Mouse (Mus musculus) lung, embryonic 15.5 days (tissue): ENCODE measurements around the gene Phactr2. TPM values are rescaled to one million over a fixed set of nuclear protein-coding genes. Genes with fewer than 3 reads are reported as not detected.

Source experiments
- ATAC-seq: fragments of 200-750 bp; cut with Nextera tagmentation; 2 replicates; pipeline ENCODE4 v1.8.0; 2017; ENCODE audit warnings: moderate number of reproducible peaks, borderline replicate concordance; ENCODE audit not compliant: low FRiP score, low TSS enrichment; ENCODE audit errors: extremely low read depth
- H3K27ac ChIP-seq: fragments of 300-500 bp; sonication (generic); 2 replicates; pipeline ENCODE4 v1.5.1; 2015; ENCODE audit warnings: moderate library complexity, mild to moderate bottlenecking, inconsistent platforms
- H3K27me3 ChIP-seq: fragments of 300-500 bp; sonication (generic); 2 replicates; pipeline ENCODE4 v1.6.1; 2015; ENCODE audit warnings: inconsistent platforms
- H3K36me3 ChIP-seq: fragments of 300-500 bp; sonication (generic); 2 replicates; pipeline ENCODE4 v1.6.1; 2015; ENCODE audit warnings: inconsistent platforms
- H3K4me1 ChIP-seq: fragments of 300-500 bp; sonication (generic); 2 replicates; pipeline ENCODE4 v1.6.1; 2015; ENCODE audit warnings: inconsistent platforms
- H3K4me2 ChIP-seq: fragments of 300-500 bp; sonication (generic); 2 replicates; pipeline ENCODE4 v1.6.1; 2015; ENCODE audit warnings: inconsistent platforms, mild to moderate bottlenecking, moderate library complexity
- H3K4me3 ChIP-seq: fragments of 300-500 bp; sonication (generic); 2 replicates; pipeline ENCODE4 v1.5.1; 2015; ENCODE audit warnings: mild to moderate bottlenecking, inconsistent platforms
- H3K9ac ChIP-seq: fragments of 300-500 bp; sonication (generic); 2 replicates; pipeline ENCODE4 v1.6.1; 2015; ENCODE audit warnings: inconsistent platforms
- H3K9me3 ChIP-seq: fragments of 300-500 bp; sonication (generic); 2 replicates; pipeline ENCODE4 v1.6.1; 2016; ENCODE audit warnings: inconsistent platforms
- WGBS: fragments of 180-500 bp; shearing (Covaris S2); methylation state at CpG from one replicate; pipeline ENCODE4 v1.1.7; 2015; 5-methylcytosine and 5-hydroxymethylcytosine counted together
- polyA plus RNA-seq: library from polyadenylated mRNA; unstranded; fragments of >200 nt; fragmentation: Nextera tagmentation; extraction: Ambion mirVana; gene quantifications from 2 replicates; pipeline ENCODE4 v1.2.1, GENCODE M21; 2015

The Phactr2 gene
- polyA plus RNA-seq, 1 experiment from 2014 or later = 33.7 TPM

DNA sequence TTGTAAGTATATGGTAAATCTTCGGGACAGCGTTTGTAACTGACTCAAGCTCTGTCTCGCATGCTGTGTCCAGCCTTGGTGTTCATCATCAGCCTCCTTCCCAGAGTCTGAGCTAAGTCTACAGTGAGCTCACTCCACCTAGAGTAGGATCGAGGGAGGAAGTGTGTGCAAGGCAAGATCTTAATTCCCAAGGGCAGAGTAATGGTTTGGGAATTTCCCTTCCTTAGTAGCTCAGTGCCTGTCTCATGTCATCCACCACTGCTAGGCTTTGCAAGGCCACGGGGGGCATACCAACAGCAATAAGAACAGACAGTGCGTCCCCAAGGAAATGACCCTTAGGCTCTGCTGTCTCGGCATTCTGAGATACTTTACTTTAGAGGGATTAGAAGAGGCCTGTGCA, 218.0 kb downstream of the Phactr2 start:
- 56% methylated on average over 7 of the region's 7 CpGs for WGBS
- Histone ChIP-seq H3K4me2 (no peak overlapping the region), H3K4me1 (0 out of 2 replicates have a peak, but pooled peaks cover 3% of the 10 kb centered on the region), H3K9me3 (no peaks in the 10 kb centered on the region), H3K27ac (no peak overlapping the region), H3K27me3 (no peaks in the 10 kb centered on the region), H3K36me3 (peaks cover 14% of the 10 kb centered on the region), H3K9ac (no peak overlapping the region), H3K4me3 (no peak overlapping the region)
- ATAC-seq = no peak

DNA sequence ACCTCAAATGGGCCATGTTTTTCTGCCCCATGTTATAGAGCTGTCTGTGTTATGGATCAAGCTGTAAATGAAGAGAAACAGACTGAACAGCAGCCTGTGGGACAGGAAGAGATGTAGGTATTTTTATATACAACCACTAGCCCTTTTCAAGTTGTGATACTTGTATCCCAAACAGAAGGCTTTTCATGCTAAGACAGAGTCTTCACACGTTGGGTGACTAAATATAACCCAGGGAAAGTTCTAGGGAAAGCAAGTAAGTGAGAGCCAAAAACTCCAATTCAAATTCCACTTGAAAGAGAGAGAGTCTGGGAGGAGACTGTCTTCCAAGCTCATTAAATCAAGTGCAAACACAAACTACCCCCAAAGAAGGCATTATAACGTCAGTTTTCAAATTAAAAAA, 223.9 kb downstream of the Phactr2 start:
- Histone ChIP-seq H3K9me3 (no peaks in the 10 kb centered on the region), H3K27me3 (no peaks in the 10 kb centered on the region), H3K27ac (peak overlapping the region; percentile 12; the same call in 1 of the 2 replicates), H3K36me3 (peaks cover 23% of the 10 kb centered on the region), H3K4me3 (no peak overlapping the region), H3K4me2 (no peak overlapping the region), H3K4me1 (peaks cover 19% of the 10 kb centered on the region; the same call in 1 of the 2 replicates), H3K9ac (no peak overlapping the region)
- 20% methylated on average over 2 of the region's 2 CpGs for WGBS
- no peak for ATAC-seq

DNA sequence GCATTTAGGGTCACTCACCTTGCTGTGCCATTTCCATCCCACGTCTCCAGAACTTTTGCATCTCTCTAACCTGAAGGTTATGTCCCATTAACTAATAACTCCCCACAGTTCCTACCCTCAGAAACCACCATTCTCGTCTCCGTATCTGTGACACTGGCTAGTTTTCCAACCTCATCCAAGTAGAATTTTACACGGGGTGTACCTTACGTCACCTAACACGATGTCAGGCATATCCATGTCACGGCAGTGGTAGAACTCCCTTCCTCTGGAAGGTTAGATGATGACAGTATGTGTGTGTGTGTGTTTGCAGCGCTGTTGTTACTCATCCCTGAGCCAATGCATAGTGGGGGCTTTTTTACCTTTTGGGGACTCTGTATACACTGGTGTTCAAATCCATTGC, 225.1 kb downstream of the Phactr2 start:
- H3K27ac ChIP-seq = no peak overlapping the region
- H3K27me3 ChIP-seq = no peaks in the 10 kb centered on the region
- H3K9me3 ChIP-seq = no peaks in the 10 kb centered on the region
- ATAC-seq = no peak
- H3K4me1 ChIP-seq = peaks cover 28% of the 10 kb centered on the region; the same call in 1 of the 2 replicates
- no peak overlapping the region for H3K4me3 ChIP-seq
- H3K4me2 ChIP-seq = no peak overlapping the region
- H3K9ac ChIP-seq = no peak overlapping the region
- 93% methylated on average over 8 of the region's 8 CpGs for WGBS
- peaks cover 28% of the 10 kb centered on the region for H3K36me3 ChIP-seq

DNA sequence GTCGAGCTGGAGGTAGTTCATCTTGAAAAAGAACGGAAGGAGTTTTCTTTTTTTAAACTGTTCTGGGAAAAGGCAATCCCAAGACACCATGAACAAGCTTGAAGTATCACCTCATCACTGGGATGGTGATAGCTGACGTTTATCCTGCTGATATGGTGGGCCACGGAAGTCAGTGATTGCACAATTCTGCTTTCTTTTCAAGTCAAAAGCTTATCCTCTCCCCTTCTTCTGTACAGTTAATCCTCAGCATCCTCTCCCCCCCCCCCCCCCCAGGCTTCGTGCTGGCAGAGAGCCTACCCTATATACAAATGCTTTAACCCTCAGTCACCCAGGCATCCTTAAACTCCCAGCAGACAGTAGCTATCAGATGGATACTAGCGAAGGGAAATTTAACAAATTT, 228.5 kb downstream of the Phactr2 start:
- peak; percentile 85; the same call in 1 of the 2 replicates for ATAC-seq

DNA sequence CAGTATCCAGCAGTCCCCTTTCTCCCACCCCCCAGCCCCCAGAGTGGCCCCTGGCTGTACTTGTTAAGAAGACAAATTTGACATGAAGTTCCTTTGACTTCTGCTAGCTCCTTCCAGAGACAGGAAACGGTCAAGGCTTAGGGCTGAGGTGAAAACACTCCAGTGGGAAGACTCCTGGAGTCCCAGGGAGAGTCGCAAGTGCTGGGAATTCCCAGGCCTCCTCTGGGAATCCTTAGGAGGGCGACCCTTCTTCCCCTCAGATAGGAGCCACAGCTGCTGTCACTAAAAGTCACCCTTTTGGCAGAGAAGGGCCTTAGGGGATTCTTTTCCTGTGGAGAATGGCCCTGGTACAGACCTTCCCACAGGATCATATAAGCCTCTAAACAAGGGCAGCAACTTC, 230.0 kb downstream of the Phactr2 start:
- Histone ChIP-seq H3K27ac (peak overlapping the region; percentile 56), H3K4me1 (peaks cover 14% of the 10 kb centered on the region; the same call in 1 of the 2 replicates), H3K9ac (no peak overlapping the region), H3K9me3 (no peaks in the 10 kb centered on the region), H3K4me3 (no peak overlapping the region), H3K27me3 (no peaks in the 10 kb centered on the region), H3K36me3 (peaks cover 17% of the 10 kb centered on the region), H3K4me2 (no peak overlapping the region)
- ATAC-seq = no peak
- 32% methylated on average over 3 of the region's 3 CpGs for WGBS

More for the DNA sequence above, 228.5 kb downstream of the Phactr2 start:
- H3K27me3 ChIP-seq = no peaks in the 10 kb centered on the region
- peak overlapping the region; percentile 58 for H3K27ac ChIP-seq
- WGBS = 34% methylated on average over 6 of the region's 6 CpGs
- peaks cover 23% of the 10 kb centered on the region; the same call in 1 of the 2 replicates for H3K4me1 ChIP-seq
- H3K4me3 ChIP-seq = no peak overlapping the region
- H3K9ac ChIP-seq = no peak overlapping the region
- no peaks in the 10 kb centered on the region for H3K9me3 ChIP-seq
- H3K4me2 ChIP-seq = no peak overlapping the region
- peaks cover 17% of the 10 kb centered on the region for H3K36me3 ChIP-seq

DNA sequence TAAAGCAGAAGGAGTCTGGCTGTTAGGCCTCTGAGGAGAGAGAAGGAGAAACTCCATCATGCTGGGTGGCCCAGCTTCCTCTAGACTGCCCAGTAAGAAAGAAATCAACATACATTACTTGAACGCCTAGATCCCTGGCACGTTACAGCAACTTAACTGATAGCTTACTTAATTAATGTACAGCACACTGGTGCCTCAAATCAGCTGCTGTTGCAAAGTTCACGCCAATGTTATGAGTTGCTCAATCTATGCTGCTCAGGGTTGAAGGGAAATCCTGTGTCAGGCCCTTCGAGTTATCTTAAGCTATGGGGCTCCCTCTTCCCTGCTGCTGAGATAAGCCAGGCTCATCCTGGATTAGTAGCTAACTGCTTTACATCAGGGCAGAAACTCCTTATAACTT, 233.8 kb downstream of the Phactr2 start:
- WGBS = 31% methylated on average over 4 of the region's 4 CpGs
- H3K27ac ChIP-seq = peak overlapping the region; percentile 20; the same call in 1 of the 2 replicates
- H3K27me3 ChIP-seq = no peaks in the 10 kb centered on the region
- peak; percentile 65; the same call in 1 of the 2 replicates for ATAC-seq
- peaks cover 25% of the 10 kb centered on the region; the same call in 1 of the 2 replicates for H3K36me3 ChIP-seq
- no peak overlapping the region for H3K4me2 ChIP-seq
- no peaks in the 10 kb centered on the region for H3K9me3 ChIP-seq
- no peak overlapping the region for H3K9ac ChIP-seq
- H3K4me3 ChIP-seq = no peak overlapping the region
- peaks cover 13% of the 10 kb centered on the region; the same call in 1 of the 2 replicates for H3K4me1 ChIP-seq

DNA sequence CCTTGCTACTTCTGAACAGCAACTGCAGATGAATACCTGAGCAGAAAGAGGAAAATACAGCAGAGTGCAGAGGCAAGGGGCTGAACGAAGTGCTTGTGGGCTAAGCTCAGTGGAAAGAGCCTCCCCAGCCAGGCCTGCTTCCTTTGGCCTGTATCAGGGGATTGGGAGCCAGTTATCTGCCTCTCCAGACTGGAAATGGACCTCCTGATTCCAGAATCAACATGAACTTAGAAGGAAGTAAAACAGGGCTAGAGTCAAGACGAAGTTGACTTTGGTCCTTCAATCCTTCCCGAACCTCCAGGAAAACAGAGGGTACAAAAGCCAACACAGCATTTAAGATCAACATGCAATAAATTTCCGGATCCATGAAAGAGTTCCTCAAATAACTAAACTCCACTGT, 236.0 kb downstream of the Phactr2 start:
- peaks cover 22% of the 10 kb centered on the region; the same call in 1 of the 2 replicates for H3K36me3 ChIP-seq
- peaks cover 8% of the 10 kb centered on the region for H3K4me1 ChIP-seq
- H3K4me3 ChIP-seq = no peak overlapping the region
- H3K27ac ChIP-seq = no peak overlapping the region
- H3K9me3 ChIP-seq = no peaks in the 10 kb centered on the region
- no peak overlapping the region for H3K4me2 ChIP-seq
- H3K27me3 ChIP-seq = no peaks in the 10 kb centered on the region
- no peak overlapping the region for H3K9ac ChIP-seq
- ATAC-seq = no peak
- 83% methylated on average over 4 of the region's 4 CpGs for WGBS

DNA sequence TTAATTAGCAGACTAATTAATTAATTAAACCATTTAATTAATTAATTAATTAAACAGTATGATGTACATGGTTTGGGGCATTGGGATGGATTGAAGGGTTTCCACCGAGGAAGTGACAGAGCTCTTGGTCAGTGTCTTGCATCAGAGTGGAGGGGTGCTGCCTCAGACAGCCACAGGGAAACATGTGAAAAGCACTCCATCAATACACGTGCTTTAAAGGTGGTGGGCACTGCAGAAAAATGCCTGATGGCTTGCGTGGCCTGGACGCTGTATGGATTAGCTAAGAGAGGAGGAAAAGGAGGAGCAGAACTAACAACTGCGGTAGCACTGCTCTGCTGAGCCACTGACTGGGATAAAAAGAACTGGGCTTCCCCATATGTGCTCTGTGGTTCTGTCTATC, 237.3 kb downstream of the Phactr2 start:
- Histone ChIP-seq H3K9ac (no peak overlapping the region), H3K4me1 (peaks cover 8% of the 10 kb centered on the region), H3K9me3 (no peaks in the 10 kb centered on the region), H3K4me3 (no peak overlapping the region), H3K27me3 (no peaks in the 10 kb centered on the region), H3K27ac (no peak overlapping the region), H3K36me3 (peaks cover 23% of the 10 kb centered on the region; the same call in 1 of the 2 replicates), H3K4me2 (no peak overlapping the region)
- WGBS = 83% methylated on average over 5 of the region's 5 CpGs
- no peak for ATAC-seq

DNA sequence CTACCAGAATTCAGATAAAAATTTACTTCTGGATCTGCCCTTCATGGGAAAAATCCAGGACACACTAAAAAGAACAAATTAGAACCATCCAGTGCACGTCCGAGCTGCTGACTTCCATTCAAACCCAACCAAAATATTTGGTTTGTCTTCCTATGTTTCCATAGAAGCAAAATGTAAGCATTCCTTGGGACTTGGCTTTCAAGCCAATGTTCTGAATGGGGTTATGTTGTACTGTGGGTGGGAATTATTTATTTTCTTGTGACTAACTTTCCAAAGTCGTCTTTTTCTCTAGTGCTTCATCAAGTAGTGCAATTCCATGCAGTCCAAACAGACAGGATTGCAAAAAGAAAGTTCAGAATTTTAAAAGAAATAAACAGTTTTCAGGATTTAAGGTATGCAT, 239.7 kb downstream of the Phactr2 start:
- Histone ChIP-seq H3K4me2 (no peak overlapping the region), H3K4me3 (no peak overlapping the region), H3K9me3 (no peaks in the 10 kb centered on the region), H3K4me1 (peaks cover 5% of the 10 kb centered on the region), H3K36me3 (peaks cover 31% of the 10 kb centered on the region), H3K27ac (peak overlapping the region; percentile 44), H3K27me3 (no peaks in the 10 kb centered on the region), H3K9ac (no peak overlapping the region)
- peak; percentile 75; the same call in 1 of the 2 replicates for ATAC-seq
- 42% methylated on average over 3 of the region's 3 CpGs for WGBS

DNA sequence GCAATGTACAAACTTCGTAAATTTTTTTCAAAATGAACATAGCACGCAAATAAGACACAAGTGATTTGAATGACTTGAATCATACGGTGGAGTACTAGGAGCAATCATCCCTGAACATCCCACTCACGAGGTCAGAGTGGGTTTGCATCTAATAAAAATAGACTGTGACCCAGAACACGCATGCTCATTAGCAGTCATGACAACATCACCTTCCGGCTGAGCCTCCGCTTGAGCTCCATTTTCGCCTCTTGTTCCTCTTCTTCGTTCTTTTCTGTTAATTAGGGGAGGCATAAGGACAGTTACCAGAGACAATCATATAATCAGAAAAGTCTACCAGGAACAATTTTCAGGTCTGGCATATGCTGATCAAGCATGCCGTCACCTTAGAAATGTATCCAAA, 240.3 kb downstream of the Phactr2 start:
- H3K9ac ChIP-seq = no peak overlapping the region
- H3K27ac ChIP-seq = 0 out of 2 replicates have a peak overlapping the region, but pooled peaks have one; percentile 44
- no peak for ATAC-seq
- no peaks in the 10 kb centered on the region for H3K9me3 ChIP-seq
- H3K4me3 ChIP-seq = no peak overlapping the region
- peaks cover 5% of the 10 kb centered on the region for H3K4me1 ChIP-seq
- WGBS = 84% methylated on average over 10 of the region's 10 CpGs
- H3K36me3 ChIP-seq = peaks cover 31% of the 10 kb centered on the region
- H3K4me2 ChIP-seq = no peak overlapping the region
- no peaks in the 10 kb centered on the region for H3K27me3 ChIP-seq

DNA sequence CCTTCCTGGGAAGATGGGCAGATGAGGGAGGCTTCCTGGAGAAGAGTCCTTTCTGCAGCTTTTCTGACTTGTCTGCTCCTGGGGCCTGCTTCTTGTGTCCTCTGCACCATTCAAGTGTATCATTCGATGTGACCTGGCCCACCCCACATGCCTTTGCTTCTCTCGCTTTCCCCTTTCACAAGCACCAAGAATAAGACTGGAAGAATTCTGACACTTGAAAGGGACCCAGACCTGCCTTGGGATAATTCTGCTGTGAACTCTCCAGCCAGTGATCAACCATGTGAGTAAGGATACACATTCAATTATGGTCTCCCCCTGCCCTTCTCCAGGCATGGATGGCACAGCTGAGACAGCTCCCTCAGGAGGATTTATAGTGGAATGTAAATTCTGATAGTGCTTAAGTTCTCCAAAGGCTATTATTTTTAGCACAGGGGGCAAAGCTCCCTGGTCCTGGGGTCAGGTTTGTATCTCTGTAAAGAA, 241.0 kb downstream of the Phactr2 start:
- no peaks in the 10 kb centered on the region for H3K27me3 ChIP-seq
- no peak overlapping the region for H3K27ac ChIP-seq
- no peaks in the 10 kb centered on the region for H3K9me3 ChIP-seq
- H3K4me1 ChIP-seq = peaks cover 5% of the 10 kb centered on the region
- no peak overlapping the region for H3K4me3 ChIP-seq
- 77% methylated on average over 2 of the region's 2 CpGs for WGBS
- H3K9ac ChIP-seq = no peak overlapping the region
- peaks cover 29% of the 10 kb centered on the region for H3K36me3 ChIP-seq
- ATAC-seq = no peak
- no peak overlapping the region for H3K4me2 ChIP-seq

DNA sequence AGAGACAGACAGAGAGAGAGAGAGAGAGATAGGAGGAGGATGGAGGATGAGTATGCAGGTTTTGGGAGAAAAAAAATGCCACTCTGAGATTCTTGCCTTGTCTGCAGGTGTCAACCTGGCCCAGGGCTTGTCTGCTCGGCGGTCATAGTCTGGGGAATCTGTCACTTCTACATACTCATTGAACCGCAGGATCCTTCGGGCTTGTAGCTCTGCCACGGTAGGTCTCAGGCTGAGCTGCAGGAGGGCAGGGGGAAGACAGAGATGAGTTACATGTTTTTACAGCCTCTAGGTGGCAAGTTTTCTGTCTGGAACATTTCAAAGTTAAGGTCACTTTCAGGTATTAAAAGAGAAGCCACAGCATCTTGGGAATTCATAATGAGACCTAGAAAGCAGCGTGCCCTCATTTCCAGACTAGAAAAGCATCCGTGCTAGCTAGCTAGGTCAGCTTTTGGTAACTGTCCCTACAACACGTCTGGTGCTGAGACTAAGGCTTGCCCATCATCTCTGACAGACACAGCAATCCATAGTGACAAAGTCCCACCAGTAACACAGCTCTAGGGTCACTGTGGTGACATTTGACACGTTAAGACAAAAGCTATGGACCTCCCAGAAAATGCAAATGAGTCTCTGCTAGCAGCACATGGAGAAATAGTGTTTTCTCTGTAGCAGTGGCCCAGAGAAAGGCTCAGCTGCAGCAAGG, 241.6 kb downstream of the Phactr2 start:
- H3K4me2 ChIP-seq = no peak overlapping the region
- no peak for ATAC-seq
- H3K36me3 ChIP-seq = peaks cover 25% of the 10 kb centered on the region
- no peak overlapping the region for H3K27ac ChIP-seq
- H3K4me1 ChIP-seq = peaks cover 5% of the 10 kb centered on the region
- no peak overlapping the region for H3K9ac ChIP-seq
- WGBS = 70% methylated on average over 9 of the region's 9 CpGs
- H3K27me3 ChIP-seq = no peaks in the 10 kb centered on the region
- no peaks in the 10 kb centered on the region for H3K9me3 ChIP-seq
- no peak overlapping the region for H3K4me3 ChIP-seq
